Mouse (Mus musculus): ENCODE measurements around the gene Fmod.

Gene Fmod

DNA sequence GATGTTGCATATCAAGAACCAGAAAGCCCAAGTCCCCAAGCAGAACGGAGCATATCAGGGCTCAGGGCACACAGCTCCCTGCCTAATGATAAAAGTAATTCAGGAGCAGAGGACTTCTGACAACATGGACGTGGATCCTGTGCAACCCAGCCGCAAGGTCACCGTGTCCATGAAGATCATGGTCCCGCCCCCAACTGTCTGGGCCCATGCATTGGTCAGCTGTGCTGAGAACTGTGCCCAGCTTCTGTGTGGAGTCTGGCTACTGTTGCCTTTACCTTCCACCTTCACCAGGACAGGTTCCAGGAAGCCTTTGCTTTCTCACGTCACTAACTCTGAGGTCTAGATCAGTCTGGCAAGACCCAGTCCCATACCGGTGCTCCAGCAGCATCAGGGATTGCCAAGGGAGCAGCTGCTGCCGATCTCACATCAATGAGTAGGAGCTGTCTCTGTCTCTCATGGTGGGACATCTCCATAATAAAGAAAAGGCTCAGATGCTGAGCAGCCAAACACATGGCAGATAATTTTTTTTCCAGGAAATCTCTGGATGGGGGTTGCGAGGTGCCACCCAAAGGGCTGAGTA, 18.7 kb downstream of the Fmod start:
- 79% methylated on average over 9 of the region's 9 CpGs for WGBS

DNA sequence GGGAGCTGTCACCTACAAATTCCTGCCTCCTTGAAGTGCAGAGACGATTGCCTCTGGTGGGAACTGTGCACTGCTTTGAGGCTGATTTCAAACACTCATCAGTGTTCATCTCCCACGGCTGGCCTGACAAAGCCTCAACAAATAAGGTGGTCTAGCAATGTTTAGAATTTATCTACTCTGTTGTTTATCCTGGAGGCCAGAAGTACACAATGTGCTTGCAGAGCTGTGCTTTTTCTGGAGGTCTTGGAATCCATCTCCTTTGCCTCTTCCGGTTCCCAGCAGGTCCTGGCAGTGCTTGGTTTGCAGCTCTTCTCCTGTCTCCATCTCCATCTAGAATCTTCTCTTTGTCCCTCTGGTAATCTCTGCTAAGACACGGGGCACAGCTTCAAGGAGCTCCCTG, 19.2 kb downstream of the Fmod start:
- 65% methylated on average over 4 of the region's 4 CpGs for WGBS

GRCm38 (mm10) chr1:134057736-134058135, 20.7 kb downstream of the Fmod start:
- 79% methylated on average over 8 of the region's 8 CpGs for WGBS

DNA sequence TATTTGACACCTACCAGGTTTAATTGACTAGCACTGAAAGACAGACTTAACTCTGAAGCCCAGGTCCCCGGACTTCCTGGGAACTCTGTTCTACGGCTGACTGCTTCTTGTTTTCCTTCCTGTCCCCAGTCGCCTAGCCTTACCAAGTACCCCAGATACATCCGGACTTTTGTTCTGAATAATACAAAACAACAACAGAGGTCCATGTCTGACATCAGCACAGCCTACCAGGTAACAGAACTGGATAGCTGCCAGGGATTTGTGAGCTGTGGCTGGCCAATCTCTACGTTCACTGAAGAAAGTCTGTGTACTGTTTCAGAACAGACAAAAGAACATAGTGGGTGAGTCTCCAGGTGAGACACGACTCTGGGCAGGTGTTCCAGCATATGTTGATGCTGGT, 21.8 kb downstream of the Fmod start:
- 63% methylated on average over 6 of the region's 6 CpGs for WGBS

GRCm38 (mm10) chr1:134059739-134060695, 23.0 kb downstream of the Fmod start:
- WGBS: 62% methylated on average over 16 of the region's 16 CpGs

DNA sequence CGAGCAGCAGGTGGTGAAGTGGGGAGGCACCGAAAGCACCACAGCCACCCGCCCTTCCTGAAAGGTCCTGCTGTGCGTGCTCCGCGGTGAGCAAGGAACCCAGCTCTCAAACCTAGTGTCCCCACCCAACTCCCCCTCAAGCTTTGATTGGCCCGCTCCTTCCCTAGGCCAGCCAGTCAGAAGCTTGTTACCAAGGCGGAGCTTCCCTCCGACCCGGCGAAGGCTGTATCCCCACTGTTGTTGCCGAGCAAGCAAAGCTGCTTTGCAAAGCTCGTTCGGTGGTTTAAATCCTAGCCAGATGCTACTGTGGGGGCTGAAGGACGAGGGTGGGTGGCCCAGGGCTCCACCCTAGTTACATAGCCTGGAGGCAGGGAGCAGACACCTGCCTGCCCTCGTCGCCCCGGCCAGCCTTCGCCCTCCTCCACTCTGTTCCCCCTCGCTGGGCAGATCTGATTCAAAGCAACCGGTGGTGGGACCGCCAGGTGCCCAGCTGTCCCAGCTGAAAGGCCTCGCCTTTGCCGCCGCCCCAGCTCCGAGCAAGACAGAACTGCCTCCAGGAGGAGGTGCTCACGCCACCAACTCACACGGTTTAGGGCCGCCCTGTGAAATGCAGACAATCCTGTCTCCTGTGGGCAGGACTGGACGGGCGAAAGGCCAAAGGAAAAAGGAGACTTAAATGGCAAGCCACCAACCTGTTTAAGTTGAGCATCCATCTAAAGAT, 24.0 kb downstream of the Fmod start:
- WGBS: 1% methylated on average over 31 of the region's 31 CpGs

DNA sequence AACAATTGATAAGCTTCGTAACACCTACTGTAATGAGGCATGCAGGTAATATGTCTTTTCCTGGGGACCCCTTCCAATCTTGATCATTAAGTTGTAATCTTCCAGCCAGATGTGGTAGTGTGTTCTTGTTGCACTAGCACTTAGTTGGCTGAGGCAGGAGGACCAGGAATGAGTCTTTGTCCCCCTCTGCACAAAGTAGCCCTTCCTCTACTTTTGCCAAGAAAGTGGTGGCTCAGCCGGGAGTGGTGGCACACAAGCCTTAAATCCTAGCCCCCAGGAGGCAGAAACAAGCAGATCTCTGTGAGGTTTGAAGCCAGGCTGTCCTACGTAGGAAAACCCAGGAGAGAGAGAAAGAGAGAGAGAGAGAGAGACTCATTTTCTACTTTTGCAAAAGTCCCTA, 24.9 kb downstream of the Fmod start:
- 76% methylated on average over 3 of the region's 3 CpGs for WGBS

GRCm38 (mm10) chr1:134062411-134063085, 25.5 kb downstream of the Fmod start:
- WGBS: 16% methylated on average over 11 of the region's 11 CpGs

- 12% methylated on average over 33 of the region's 33 CpGs for WGBS
Observed at GRCm38 (mm10) chr1:134063086-134063772, 26.2 kb downstream of the Fmod start.

GRCm38 (mm10) chr1:134063773-134064125, 26.7 kb downstream of the Fmod start:
- 19% methylated on average over 9 of the region's 9 CpGs for WGBS

DNA sequence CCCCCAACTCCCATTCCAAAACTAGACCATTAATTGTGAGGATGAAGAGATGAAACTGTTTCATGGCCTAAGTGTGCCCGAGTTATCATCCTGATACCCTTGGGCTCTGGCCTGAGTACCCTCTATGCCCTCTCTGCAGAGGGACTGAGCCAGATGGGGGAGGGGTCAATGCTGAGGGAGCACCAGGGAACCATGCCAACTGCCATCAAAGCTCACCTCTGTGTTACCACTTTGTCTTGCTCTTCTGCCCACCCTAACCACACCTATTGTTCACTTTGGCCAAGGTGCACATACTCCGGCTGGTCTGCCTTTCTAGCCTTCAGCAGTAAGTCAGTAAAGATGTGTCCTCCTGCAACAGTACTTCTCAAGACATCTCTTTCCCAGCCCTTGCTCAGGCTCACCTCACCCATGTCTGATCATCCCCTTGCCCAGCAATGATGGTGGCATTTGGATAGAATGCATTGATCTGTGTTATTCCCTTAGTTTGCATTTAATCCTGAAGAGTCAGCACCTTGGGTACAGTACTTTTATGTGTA, 27.3 kb downstream of the Fmod start:
- WGBS: 97% methylated on average over 2 of the region's 2 CpGs

GRCm38 (mm10) chr1:134065241-134065809, 28.3 kb downstream of the Fmod start:
- WGBS: 65% methylated on average over 4 of the region's 4 CpGs

DNA sequence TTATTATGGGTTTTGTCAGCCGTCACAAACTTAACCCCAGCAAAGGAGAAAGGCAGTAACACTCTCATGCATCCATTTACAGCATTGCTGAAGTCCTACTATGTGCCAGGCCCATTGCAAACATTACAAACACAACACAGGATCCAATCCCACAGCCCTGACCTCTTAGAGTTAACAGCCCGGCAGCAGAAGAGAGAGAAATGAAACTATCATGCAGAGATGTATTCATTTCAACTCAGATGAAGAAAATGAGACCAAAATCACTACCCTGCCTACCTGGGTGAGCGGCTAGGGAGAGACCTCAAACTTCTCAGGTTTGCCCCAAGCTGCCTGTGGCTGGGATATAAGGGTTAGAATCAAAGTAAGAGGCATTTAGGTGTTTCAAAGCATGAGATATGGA, 29.5 kb downstream of the Fmod start:
- 81% methylated on average over 3 of the region's 3 CpGs for WGBS

- WGBS: 37% methylated on average over 8 of the region's 8 CpGs
Observed at GRCm38 (mm10) chr1:134067143-134067619, 30.1 kb downstream of the Fmod start.

GRCm38 (mm10) chr1:134070099-134070669, 33.1 kb downstream of the Fmod start:
- 69% methylated on average over 8 of the region's 8 CpGs for WGBS

DNA sequence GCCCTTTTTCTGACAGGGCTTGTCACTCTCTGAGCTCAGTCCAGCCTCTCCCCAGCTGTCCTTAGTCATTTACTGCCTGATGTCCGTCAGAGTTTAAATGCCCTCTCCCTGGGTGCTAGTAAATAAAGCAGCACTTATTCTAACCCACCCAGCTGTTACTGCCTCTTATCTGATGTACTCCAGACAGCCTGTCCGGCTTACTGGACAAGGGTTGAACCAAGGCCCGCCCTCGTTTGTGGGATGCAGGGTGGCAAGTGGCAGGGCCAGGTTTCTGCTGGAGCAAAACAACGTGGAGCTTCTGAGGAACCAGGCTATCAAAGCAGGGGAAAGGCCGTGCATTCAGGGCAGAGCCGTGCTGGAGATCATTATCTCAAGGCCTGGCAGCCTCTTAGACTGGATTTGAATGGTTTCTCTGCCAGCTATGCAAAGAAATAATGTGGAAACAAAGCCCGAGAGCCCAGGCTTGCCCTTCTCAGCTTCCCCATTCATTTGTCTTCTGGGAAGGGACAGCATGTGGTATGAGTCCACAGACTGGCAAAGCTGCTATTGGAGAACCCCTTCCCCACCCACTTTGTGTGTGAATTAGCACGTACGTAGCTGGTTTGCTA, 34.5 kb downstream of the Fmod start:
- 60% methylated on average over 10 of the region's 10 CpGs for WGBS

GRCm38 (mm10) chr1:134073061-134073564, 36.1 kb downstream of the Fmod start:
- WGBS: 91% methylated on average over 6 of the region's 6 CpGs

GRCm38 (mm10) chr1:134073658-134074057, 36.6 kb downstream of the Fmod start:
- WGBS: 92% methylated on average over 1 of the region's 1 CpGs

DNA sequence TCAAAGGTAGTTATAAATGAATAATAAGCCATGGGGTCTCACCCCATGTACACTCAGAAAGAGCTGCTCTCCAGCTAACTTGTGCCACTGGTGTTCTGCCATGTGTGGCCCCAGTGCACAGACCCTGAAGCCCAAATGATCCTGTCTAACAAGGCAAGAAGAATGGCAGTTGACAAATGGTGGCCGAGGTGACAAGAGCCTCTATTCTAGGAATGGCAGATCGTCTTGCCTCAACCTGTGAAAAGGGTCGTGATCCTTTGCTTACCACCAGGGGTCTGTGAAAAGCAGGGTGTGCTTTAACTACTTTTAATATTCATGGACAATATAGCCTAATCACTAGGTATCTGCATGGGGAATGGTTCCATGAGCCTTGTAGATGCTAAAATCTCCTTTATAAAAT, 37.1 kb downstream of the Fmod start:
- 81% methylated on average over 3 of the region's 3 CpGs for WGBS

GRCm38 (mm10) chr1:134074606-134075005, 37.6 kb downstream of the Fmod start:
- WGBS: 85% methylated on average over 10 of the region's 10 CpGs

All from cerebral cortex, adult 2 months (tissue).